Mouse (Mus musculus) intestine, postnatal 0 days (tissue): ENCODE data around the gene Gm11096. TPM values are rescaled to one million over a fixed set of nuclear protein-coding genes. Genes with fewer than 3 reads are reported as not detected.

Experiments used
- ATAC-seq: fragments of 200-750 bp; cut with Nextera tagmentation; 2 replicates; pipeline ENCODE4 v1.8.0; 2017; ENCODE audit warnings: mild to moderate bottlenecking, moderate TSS enrichment, moderate library complexity
- H3K27ac ChIP-seq: fragments of 300-500 bp; sonication (generic); 2 replicates; pipeline ENCODE4 v1.5.1; 2014; ENCODE audit warnings: mild to moderate bottlenecking, low read depth, low read length, moderate library complexity
- H3K27me3 ChIP-seq: fragments of 300-500 bp; sonication (generic); replicated peaks from 2 replicates; pipeline ENCODE4 v1.6.1; 2014; ENCODE audit warnings: low read length, mixed read lengths; ENCODE audit not compliant: control insufficient read depth, insufficient read depth
- H3K36me3 ChIP-seq: fragments of 300-500 bp; sonication (generic); 2 replicates; pipeline ENCODE4 v1.6.1; 2014; ENCODE audit warnings: mild to moderate bottlenecking, moderate library complexity; ENCODE audit not compliant: control insufficient read depth, insufficient read depth
- H3K4me1 ChIP-seq: fragments of 300-500 bp; sonication (generic); replicated peaks from 2 replicates; pipeline ENCODE4 v1.6.1; 2014; ENCODE audit warnings: antibody characterized with exemption, low read length, mixed read lengths; ENCODE audit not compliant: control insufficient read depth, insufficient read depth
- H3K4me2 ChIP-seq: fragments of 300-500 bp; sonication (generic); replicated peaks from 2 replicates; pipeline ENCODE4 v1.6.1; 2014; ENCODE audit warnings: low read depth, mild to moderate bottlenecking, moderate library complexity
- H3K4me3 ChIP-seq: fragments of 300-500 bp; sonication (generic); 2 replicates; pipeline ENCODE4 v1.5.1; 2014; ENCODE audit warnings: low read depth, low read length
- H3K9ac ChIP-seq: fragments of 300-500 bp; sonication (generic); 2 replicates; pipeline ENCODE4 v1.6.1; 2014; ENCODE audit warnings: mild to moderate bottlenecking, low read depth, low read length
- H3K9me3 ChIP-seq: fragments of 300-500 bp; sonication (generic); 2 replicates; pipeline ENCODE4 v1.6.1; 2016; ENCODE audit warnings: mixed run types; ENCODE audit not compliant: control insufficient read depth
- CTCF ChIP-seq: sonication (generic); IDR thresholded peaks from 2 replicates; pipeline ENCODE4 v1.5.1; 2016; ENCODE audit warnings: low read depth, mild to moderate bottlenecking, control low read depth, antibody characterized with exemption, moderate library complexity
- WGBS: fragments of 180-500 bp; shearing (Covaris S2); extraction: QIAGEN DNeasy Blood & Tissue Kit; methylation state at CpG from one replicate; pipeline ENCODE4 v1.1.7; 2014; 5-methylcytosine and 5-hydroxymethylcytosine counted together
- polyA plus RNA-seq: library from polyadenylated mRNA; unstranded; fragments of >200 nt; fragmentation: Nextera tagmentation; extraction: Ambion mirVana; gene quantifications from 2 replicates; pipeline ENCODE4 v1.2.1, GENCODE M21; 2015

Gene Gm11096
- polyA plus RNA-seq, 1 experiment from 2014 or later, result not detected

GRCm38 (mm10) chr17:81432733-81433132 lies 8.8 kb upstream of the Gm11096 start:
- ATAC-seq, result no peak
- WGBS, result 87% methylated on average over 2 of the region's 2 CpGs
- H3K27ac ChIP-seq, result no peak overlapping the region
- H3K4me1 ChIP-seq, result no peaks in the 10 kb centered on the region
- H3K36me3 ChIP-seq, result no peaks in the 10 kb centered on the region
- no peaks in the 10 kb centered on the region for H3K9me3 ChIP-seq
- H3K4me3 ChIP-seq, result no peak overlapping the region
- H3K27me3 ChIP-seq, result no peaks in the 10 kb centered on the region
- no peak overlapping the region for H3K4me2 ChIP-seq
- no peak overlapping the region for H3K9ac ChIP-seq
- TF ChIP-seq CTCF, result no peak

DNA sequence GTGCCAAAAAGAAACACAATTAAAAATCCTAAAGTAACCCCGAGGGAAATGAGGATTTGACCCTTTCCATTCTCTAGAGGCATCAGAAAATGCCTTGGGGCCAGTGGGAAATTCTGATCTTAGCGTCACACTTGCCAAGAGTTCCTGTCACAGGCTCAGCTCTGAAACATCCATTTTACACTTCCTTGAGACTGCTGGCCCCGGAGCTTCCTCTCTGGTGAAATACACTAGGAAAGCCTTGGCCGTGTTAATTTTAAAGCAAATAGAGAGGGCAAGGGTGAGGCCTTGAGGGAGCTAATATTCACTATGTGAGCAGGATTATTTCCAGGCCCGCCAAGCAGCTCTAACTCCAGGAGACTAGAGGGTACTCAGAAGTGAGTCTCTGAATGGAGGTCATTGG lies 8.4 kb upstream of the Gm11096 start:
- 29% methylated on average over 5 of the region's 5 CpGs for WGBS
- Histone ChIP-seq H3K4me2 (no peak overlapping the region), H3K27me3 (no peaks in the 10 kb centered on the region), H3K9ac (no peak overlapping the region), H3K4me3 (no peak overlapping the region), H3K36me3 (no peaks in the 10 kb centered on the region), H3K4me1 (no peaks in the 10 kb centered on the region), H3K9me3 (no peaks in the 10 kb centered on the region), H3K27ac (no peak overlapping the region)
- ATAC-seq, result no peak
- TF ChIP-seq CTCF, result no peak

GRCm38 (mm10) chr17:81455269-81455668 lies 13.7 kb downstream of the Gm11096 start:
- Histone ChIP-seq H3K27me3 (no peaks in the 10 kb centered on the region), H3K27ac (no peak overlapping the region), H3K36me3 (no peaks in the 10 kb centered on the region), H3K4me3 (no peak overlapping the region), H3K4me1 (no peaks in the 10 kb centered on the region), H3K9me3 (no peaks in the 10 kb centered on the region), H3K4me2 (no peak overlapping the region), H3K9ac (no peak overlapping the region)
- TF ChIP-seq CTCF, result no peak
- ATAC-seq, result no peak
- 84% methylated on average over 3 of the region's 3 CpGs for WGBS

- no peak overlapping the region for H3K4me3 ChIP-seq
- no peak overlapping the region for H3K4me2 ChIP-seq
- 82% methylated on average over 7 of the region's 7 CpGs for WGBS
- H3K9me3 ChIP-seq, result no peaks in the 10 kb centered on the region
- no peak for ATAC-seq
- H3K9ac ChIP-seq, result no peak overlapping the region
- no peak for TF ChIP-seq CTCF
- H3K4me1 ChIP-seq, result no peaks in the 10 kb centered on the region
- no peak overlapping the region for H3K27ac ChIP-seq
- no peaks in the 10 kb centered on the region for H3K27me3 ChIP-seq
- no peaks in the 10 kb centered on the region for H3K36me3 ChIP-seq
Measured at GRCm38 (mm10) chr17:81455977-81456376, 14.4 kb downstream of the Gm11096 start.

DNA sequence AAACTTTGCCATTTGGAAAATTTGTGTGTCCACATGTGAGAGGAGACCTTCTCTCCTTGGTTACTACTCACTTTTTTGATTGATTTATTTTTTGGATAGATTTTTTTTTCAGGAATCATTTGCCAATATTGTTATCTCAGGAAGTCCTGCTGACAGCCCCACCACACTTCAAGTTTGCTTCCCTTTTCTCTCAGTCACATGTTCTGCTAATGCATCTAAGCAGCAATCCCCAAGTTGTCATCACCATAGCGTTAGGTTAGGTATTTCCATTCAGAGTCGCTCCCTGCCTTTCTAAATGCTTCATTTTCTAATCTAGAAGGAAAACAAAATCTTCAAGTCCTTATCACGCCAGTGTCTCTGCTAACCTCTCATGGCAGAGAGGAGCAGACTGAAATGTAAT lies 17.8 kb downstream of the Gm11096 start:
- no peak overlapping the region for H3K4me3 ChIP-seq
- H3K9ac ChIP-seq, result no peak overlapping the region
- WGBS, result 83% methylated on average over 3 of the region's 3 CpGs
- TF ChIP-seq CTCF, result no peak
- H3K9me3 ChIP-seq, result no peaks in the 10 kb centered on the region
- ATAC-seq, result no peak
- no peaks in the 10 kb centered on the region for H3K27me3 ChIP-seq
- no peak overlapping the region for H3K4me2 ChIP-seq
- no peaks in the 10 kb centered on the region for H3K36me3 ChIP-seq
- H3K27ac ChIP-seq, result no peak overlapping the region
- no peaks in the 10 kb centered on the region for H3K4me1 ChIP-seq

GRCm38 (mm10) chr17:81468941-81469340 lies 27.4 kb downstream of the Gm11096 start:
- H3K4me2 ChIP-seq, result no peak overlapping the region
- no peak overlapping the region for H3K27ac ChIP-seq
- H3K9ac ChIP-seq, result no peak overlapping the region
- no peaks in the 10 kb centered on the region for H3K9me3 ChIP-seq
- no peaks in the 10 kb centered on the region for H3K4me1 ChIP-seq
- 59% methylated on average over 5 of the region's 5 CpGs for WGBS
- no peaks in the 10 kb centered on the region for H3K27me3 ChIP-seq
- ATAC-seq, result no peak
- TF ChIP-seq CTCF, result no peak
- no peak overlapping the region for H3K4me3 ChIP-seq
- no peaks in the 10 kb centered on the region for H3K36me3 ChIP-seq

GRCm38 (mm10) chr17:81473363-81473762 lies 31.8 kb downstream of the Gm11096 start:
- no peak overlapping the region for H3K27ac ChIP-seq
- no peak overlapping the region for H3K4me3 ChIP-seq
- no peak for TF ChIP-seq CTCF
- WGBS, result 63% methylated on average over 3 of the region's 3 CpGs
- no peaks in the 10 kb centered on the region for H3K27me3 ChIP-seq
- no peak overlapping the region for H3K9ac ChIP-seq
- no peaks in the 10 kb centered on the region for H3K9me3 ChIP-seq
- H3K4me2 ChIP-seq, result no peak overlapping the region
- H3K36me3 ChIP-seq, result no peaks in the 10 kb centered on the region
- no peak for ATAC-seq
- no peaks in the 10 kb centered on the region for H3K4me1 ChIP-seq
